Mouse (Mus musculus): ENCODE measurements around the gene Rrp8.

GRCm38 (mm10) chr7:105784556-105784955 is 47.4 kb upstream of the Rrp8 start:
- no peak for TF ChIP-seq CTCF (IDR thresholded peaks at IDR 0.05; ENCODE audit: low read depth)
- no peak for TF ChIP-seq EP300 (IDR thresholded peaks at IDR 0.05; ENCODE audit: low read depth)
